Mouse (Mus musculus) fat pad, adult 2 months (tissue): ENCODE results near the gene Ptgis.

Experiments used
- DNase-seq: peaks from one replicate; pipeline ENCODE4 v3.0.0-alpha.2; 2011; ENCODE audit warnings: low read depth, low spot score; ENCODE audit errors: extremely low read depth

The Ptgis gene

DNA sequence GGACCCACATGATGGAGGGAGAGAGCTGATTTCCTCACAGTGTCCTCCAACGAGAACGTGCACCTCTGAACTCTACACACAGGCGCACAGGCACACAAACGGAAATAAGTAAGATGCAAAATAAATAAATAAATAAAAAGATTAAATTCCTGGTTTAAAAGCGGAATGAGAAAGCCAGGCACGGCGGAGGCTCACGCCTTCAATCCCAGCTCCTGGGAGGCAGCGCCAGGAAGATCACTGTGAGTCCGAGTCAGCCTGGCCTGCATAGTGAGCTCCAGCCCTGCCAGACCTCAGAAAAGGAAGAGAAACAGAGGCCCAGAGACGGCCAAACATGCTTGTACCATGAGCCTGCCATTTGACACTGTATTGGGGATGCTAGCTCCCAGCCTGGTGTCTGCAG, 23.5 kb upstream of the Ptgis start:
- no peak for DNase-seq

DNA sequence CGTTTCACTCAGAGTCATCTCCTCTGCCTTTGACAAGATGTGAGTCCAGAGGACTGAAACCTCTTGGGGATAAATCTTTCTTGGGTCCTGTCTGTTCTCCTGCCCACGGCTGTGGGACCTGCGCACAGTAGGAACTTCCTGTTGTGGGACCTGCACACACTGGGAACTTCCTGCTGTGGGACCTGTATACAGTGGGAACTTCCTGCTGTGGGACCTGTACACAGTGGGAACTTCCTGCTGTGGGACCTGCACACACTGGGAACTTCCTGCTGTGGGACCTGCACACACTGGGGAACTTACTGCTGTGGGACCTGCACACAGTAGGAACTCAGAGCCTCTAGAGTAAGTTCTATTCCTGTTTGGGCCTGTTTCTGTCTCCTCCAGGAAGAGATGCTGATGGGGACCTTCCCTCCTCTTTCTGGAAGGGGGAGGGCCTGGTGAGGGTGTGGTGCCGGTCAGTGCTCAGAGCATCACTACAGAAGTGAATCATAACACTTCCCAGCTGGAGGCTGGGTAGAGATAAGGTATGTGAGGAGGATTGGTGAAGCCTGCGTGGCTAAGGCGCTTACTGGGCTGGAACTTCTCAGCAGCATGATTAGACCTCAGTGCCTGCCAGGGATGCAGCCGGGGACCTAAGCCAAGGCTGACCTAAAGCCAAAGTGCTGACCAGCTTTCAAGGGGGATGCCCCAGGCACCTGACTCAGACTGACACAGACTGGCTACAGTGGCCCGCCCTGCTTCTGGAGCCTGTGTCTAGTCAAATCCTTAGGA, 22.8 kb upstream of the Ptgis start:
- DNase-seq: no peak

DNA sequence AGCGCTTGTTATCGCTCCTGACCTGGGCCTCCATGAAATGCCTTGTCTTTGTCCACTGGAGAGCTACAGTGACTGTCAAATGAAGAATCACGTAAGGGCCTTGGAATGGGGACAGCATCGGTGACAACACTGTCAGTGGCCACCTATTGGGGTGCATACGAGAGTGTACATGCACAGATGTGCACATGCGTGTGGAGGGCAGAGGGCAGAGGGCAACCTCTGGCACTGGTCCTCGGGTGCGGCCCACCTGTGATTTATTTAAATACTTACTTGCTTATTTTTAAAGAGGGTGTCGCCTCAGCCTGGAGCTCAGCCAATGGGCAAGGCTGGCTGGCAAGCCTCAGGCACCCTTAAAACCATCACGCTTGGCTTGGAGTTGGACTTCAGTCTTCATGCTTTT, 22.0 kb upstream of the Ptgis start:
- DNase-seq: no peak

DNA sequence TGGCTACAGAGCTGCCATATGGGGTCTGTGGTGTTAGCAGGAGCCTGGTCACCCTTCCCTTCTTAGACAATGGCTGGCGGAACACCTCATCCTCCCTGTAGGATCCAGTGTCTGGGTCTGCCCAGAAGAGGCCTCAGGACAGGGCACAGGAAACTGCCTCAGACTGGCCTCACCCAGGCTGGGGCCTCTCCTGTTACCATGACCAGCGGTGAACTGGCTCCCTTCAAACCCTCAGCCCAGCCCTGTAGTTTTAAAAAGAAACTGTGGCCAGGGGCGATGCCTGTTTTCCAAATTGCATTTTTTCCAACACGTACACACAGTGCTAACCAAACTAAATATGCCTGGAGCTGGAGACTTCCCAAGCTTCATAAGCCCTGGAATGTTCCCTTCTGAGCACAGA, 20.7 kb upstream of the Ptgis start:
- no peak for DNase-seq

DNA sequence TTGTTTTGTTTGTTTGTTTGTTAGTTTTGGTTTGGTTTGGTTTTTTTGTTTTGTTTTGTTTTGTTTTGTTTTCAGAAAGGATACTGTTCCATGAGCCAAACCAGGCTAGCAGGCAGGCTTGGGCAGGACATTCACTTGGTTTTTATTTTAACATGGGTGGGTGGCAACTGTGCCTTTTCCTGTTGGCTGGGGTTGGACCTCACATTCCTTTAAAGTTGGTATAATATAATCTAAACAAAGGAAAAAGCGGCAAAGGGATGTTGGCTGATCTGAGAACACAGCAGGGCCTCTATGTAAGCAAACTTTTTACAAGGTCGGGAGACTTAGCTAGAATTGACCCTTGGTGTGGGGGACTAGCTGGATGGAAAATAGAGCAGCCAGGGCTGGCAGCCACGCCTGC, 17.4 kb upstream of the Ptgis start:
- DNase-seq: no peak

DNA sequence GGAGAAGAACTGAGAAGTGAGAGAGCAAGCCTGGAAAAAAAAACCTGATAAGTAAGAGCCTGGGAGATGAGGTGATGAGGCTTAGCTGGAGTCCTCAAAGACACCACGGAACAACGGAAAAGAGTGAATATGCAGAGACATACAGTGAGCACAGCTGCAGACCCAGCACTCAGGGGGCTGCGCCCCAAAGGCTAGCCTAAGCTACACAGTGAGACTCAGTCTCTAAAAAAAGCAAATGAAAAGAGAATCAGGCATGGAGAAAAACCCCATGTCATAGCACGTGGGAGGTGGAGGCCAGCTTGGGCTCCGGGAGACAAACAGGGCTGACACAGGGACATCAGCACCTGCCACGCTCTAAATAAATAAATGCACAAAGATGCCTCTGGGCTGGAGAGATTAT, 14.4 kb upstream of the Ptgis start:
- no peak for DNase-seq

DNA sequence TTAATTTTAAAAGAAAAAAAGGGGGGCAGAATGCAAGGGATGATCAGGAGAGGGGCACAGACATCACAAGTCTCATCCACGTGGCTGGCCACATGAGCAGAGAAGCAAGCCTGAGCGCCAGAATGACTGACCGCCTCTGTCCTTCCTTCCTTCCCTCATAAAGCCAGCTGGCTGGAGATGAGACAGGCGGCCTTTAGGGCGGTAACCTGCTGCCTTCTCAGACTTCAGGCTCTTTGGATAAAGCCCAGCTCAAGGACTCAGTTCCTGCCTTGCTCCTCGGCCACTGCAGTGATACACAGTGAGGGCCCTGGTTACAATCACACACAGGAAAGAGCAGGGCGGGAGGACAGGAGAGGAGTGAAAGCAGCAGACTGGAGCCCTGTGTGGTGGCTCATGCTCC, 13.8 kb upstream of the Ptgis start:
- DNase-seq: no peak

DNA sequence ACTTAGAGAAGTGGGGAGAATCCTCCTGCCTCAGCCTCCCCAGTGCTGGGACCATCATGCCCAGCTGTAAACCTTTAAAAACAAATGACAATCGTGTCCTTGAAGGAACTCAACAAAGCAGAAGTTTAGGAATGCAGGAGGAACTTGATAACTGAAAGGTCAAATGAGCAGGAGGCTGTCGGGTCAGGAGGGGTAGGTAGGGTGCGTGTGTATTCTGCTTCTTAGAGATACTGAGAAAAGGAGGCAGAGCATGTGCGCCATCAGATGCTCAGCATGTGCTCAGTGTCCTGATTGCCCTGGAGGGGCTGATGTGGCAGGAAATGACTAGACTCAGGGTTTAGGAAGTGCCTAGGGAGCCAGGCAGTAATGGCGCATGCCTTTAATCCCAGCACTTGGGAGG, 13.1 kb upstream of the Ptgis start:
- no peak for DNase-seq

DNA sequence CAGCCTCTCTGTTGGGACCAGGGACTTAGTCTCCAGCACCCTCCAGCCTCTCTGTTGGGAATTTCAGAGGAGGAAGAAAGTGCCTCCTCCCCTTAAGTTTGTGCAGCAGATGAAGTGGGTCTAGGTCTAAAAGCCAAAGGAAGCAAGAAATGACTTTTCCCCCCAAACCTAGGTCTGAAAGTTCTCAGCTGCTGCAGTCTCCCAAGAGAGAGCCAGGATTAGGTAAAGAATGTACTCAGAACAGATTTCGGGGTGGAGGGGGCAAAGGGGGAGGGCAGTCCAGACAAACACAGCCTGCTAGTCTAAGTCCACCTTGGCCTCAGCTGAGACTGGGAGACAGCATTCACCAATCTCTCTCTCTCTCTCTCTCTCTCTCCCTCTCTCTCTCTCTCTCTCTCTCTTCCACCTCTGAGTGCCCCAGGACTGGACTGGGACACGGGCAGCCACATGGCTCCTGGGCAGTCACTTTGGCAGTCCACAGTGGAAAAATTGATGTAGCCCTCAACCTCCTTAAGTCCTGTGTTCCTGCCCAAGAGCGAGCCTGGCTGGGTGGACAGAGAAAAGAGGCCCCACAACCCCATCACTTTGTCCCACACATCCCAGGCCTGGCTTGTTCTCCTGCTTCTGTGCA, 11.8 kb upstream of the Ptgis start:
- no peak for DNase-seq

DNA sequence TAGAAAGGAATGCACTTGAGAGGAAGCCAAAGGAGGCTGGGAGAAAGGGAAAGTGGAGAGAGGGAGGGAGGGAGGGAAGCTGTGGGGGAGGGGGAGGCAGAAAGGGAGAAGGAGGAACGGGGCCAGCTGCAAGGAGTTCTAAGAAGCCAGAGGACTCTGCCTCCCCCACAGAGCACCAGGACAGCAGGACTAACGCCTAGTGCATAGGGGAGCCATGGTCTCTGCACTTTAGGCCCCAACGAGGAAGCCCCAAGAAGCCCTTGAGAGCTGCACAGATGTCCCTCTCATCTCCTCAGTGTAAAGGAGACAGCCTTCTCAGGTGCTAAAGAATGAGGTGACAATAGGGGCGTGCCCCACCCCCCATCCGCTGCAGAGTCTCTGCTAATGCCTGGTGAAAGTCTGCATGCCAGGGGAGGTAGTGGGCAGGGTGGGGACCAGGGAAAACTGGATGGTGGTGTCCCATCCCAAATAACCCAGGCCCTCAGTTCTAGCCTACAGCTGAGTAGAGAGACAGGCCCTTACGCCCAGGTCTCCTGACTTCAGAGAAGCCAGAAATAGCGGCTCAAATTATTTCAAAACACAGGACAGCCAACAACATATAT, 10.4 kb upstream of the Ptgis start:
- no peak for DNase-seq

DNA sequence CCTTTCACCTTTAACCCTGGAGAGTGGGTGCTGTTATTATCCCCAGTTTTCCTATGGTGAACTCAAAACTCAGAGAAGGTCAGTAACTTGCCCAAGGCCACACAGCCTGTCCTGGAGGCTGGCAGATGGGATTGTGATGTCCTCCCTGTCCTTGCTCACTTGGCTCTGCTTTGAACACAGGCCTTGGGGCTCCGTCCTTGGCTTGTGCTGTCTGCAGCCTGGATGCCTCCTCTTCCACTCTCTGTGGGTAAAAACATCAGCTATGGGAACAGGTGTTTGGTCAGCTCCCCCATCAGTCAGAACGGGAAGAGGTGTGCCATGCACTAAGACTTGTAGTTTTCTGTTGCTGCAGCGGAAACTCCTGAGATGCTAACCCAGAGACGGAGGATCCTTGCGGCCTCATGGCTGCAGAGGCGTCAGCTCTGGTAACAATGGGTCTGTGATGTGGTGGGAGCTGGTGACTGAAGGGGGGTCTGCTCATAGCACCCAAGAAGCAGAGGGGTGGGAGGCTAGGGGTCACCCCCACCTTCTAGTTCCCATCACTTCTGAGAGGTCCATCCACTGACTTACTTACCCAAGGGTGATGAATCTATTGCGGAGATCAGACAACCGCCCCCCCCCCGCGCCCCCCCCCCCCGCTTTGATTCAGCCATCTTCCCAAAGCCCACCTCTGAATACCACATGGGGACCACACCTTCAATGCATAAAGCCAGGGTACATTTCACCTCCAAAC, 9.8 kb upstream of the Ptgis start:
- no peak for DNase-seq

DNA sequence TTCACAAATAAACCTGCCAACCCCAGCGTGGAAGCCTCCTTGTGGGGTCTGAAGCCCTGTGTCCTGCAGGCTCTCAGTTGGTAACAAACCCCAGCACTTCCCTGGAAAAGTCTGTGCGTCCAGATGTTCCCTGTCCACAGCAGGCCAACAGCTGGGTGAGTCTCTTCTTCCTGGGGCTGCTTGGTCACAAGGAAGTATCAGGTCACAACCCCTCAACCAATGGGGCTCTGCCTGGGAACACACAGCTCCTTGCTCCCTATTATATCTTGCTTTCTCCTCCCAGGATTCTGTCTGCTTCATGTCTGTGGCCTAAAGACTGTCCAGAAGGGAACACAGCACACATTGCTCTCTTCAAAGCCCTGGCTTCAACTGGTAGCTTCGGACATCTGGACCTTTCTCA, 9.2 kb upstream of the Ptgis start:
- no peak for DNase-seq

DNA sequence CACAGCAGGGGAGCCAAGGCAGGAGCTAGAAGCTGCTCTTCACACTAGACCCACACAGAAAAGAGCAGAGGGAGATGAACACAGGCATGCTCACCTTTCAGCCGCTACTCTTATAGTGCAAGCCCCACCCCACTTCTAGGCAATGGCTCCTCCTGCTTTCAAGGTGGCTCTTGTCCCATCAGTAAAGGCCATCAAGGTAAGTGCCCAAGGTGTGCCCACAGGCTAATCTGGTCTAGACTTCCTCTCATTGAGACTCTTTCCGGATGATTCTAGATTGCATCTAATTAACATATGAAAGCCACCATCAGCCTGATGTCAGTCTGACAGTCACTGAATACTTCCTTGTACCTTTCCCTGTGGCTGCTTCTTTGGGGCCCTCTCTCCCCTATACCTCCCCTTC, 7.4 kb upstream of the Ptgis start:
- DNase-seq: no peak

DNA sequence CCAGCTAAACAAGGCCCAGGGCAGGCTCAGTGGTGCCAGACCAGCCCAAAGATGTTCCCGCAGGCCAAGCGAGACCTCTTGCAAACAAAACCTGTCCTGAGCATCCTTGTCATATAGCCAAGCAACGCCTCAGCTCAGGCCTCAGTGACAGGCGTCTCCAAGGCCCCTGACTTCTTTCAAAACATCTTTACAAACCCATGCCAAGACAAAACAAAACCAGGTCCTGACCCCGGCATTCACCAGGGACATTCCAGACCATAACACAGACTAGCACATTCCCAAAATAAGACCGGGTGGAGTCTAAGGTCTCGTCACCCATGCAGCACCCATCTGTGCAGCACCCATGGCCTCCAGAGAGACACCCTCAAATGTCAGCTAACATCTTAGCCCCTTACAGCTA, 6.3 kb upstream of the Ptgis start:
- DNase-seq: no peak

DNA sequence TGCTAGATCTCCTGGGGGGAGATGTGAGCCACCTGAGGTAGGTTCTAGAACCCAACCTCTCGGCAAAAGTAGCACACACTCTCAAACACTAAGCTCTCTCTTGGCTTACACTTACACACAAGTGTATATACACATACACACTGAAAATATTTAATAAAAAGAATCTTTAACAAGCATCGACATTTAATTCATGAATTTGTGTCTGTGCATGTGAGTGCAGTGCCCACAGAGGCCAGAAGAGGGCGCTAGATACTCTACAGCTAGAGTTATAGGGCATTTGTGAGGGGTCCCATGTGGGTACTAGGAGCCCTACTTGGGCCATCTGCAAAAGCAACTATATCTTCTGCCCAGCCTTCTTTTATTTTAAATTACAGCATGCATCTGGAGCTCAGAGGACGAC, 4.5 kb upstream of the Ptgis start:
- no peak for DNase-seq

DNA sequence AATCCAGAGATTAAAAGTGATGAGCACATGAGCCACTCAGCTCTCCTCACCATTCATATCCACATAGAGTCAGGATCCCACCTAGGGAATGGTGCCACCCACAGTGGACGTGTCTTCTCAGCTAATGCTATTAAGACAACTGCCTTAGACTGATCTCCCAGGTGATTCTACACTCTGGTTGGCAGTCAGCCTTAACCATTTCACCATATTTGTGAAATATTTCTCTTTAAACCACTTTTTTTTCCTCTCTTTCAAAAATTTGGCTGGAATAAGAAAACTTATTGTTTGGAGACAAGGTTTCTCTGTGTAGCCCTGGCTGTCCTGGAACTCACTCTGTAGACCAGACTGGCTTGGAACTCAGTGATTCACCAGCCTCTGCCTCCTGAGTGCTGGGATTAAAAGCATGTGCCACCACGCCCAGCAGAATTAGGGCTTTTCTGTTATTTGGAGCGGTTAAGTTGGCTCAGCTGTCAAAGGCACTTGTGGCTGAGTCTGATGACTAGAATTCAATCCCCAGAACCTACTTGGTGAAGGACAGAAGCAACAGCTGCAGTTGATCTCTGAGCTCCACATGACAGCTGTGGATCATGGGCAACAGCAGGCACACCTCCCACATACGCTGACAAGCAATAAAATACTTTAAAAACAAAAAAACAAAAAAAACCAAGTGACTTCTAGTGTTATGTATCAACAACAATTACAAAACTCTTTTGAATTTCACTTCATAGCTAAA, 3.6 kb upstream of the Ptgis start:
- DNase-seq: no peak

DNA sequence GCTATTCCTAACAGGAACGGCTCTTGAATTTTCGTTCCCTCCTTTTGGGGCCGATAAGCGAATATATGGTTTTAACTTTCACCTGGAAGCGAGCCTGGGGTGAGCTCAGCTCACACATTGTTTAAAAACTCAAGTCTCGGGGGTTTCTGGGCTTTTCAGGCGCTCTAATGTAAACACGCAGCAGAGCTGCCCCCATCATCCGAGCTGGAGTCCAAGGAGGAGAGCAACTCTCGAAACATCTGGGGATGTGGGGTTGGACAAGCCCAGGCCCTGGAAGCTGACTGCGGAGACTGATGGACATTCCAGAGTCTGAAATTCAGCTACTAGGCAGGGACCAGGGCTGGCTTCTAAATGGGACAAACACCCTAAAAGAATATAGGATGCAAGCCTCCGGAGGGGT, 1.1 kb downstream of the Ptgis start:
- no peak for DNase-seq

DNA sequence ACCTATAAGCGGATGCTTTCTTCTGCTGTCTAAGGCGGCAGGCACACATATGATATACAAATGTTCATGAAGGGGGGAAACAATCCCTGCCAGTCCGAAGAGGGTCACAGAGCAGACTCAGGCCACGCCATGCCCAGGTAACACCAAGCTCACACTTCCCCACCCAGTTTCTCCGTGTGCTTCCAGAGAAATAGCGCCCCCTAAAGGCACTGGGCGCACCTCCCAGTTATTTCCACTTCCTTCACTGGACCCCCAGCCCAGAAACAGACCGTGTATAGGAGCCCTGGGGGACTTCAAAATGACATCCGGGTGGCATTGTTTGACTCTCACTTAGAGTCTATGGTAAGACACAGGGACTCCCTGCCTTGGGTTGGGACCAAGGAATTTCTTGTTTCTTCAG, 3.2 kb downstream of the Ptgis start:
- DNase-seq: no peak

DNA sequence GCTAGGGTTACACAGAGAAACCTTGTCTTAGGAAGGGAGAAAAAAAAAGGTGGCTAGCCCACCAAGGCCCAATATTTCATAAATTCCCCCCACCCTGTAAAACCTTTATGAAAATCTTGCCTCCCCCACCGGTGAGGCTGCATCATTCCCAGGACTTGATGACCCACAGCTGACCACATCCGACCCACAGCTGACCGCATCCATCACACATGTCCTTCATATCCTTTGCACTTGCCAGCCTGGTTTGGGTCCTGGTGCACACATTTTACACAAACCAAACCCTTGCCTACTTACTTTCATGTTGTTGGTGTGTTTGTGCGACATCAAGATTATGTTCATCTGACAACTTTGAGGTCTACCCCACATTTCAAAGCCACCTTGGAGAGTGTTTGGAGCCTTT, 4.2 kb downstream of the Ptgis start:
- no peak for DNase-seq

DNA sequence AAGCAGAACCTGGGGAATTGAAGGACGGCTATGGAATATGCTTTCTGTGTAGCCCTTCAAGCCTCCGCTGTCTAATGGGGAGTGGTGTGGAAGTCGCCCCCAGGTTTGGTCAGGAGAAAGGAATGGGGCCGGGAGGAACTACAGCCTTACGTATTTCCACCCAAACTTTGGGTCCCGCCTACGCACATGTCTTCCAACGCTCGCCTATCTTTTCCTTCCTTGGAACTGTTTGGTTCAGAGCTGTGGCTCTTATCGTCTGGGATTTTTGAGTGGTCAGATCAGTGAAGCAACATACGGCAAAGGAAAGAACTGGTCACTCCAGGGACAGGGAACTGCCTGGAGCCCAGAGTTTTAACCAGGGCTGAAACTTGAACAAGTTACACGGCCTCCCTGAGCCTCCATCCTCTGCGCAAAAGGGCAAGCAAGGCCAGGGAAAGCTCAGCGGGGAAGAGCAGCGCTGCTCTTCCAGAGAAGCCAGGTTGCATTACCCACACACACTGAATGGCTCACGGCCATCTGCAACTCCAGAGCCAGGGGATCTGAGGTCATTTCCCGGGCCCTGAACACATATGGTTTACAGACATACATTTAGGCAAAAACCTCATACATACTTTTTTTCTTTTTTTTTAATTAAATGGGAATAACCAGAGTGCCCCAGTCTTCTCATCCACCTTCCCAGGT, 4.9 kb downstream of the Ptgis start:
- DNase-seq: no peak

DNA sequence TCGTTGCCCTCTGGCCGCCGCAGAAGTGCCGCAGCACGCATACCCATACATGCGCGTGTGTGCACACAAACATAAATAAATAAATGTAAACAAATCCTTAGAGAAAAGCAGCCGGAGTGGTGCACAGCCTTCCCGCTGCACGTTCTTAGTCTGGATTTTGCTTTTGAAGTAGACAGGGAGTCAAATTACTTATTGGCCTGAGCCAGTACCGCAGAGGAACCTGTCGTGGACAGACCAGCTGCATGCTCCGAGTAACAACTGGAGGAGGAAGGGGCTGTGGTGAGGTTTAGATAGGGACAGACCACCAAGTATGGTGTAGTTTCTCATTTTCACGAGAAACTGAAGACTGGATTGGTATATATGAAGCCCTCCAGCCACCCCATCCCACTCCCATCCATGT, 6.6 kb downstream of the Ptgis start:
- no peak for DNase-seq
